Mouse (Mus musculus): ENCODE measurements around the gene 4930518I15Rik. TPM values are rescaled to one million over a fixed set of nuclear protein-coding genes. Genes with fewer than 3 reads are reported as not detected.
A peak's percentile ranks its signal among the peaks of the same experiment; 100 is the strongest.
"Not testable (repeated sequence)": the region's sequence is repeated elsewhere in the genome, so short reads cannot be mapped to it uniquely, and the experiment has no call there.

The 4930518I15Rik gene
- total and polyA plus RNA-seq, 2 experiments from 2014 or later: 1.7 to 3.6 TPM

- Histone ChIP-seq H3K27me3 (ENCODE audit: insufficient read depth, low read length) (no peaks in the 10 kb centered on the region), H3K4me1 (ENCODE audit: insufficient read depth, low read length) (peaks cover 4% of the 10 kb centered on the region), H3K4me3 (ENCODE audit: low read length) (no peak overlapping the region), H3K4me2 (ENCODE audit: low read depth, low read length) (no peak overlapping the region), H3K36me3 (ENCODE audit: insufficient read depth, low read length) (no peaks in the 10 kb centered on the region), H3K27ac (no peak overlapping the region), H3K9ac (replicated peaks; ENCODE audit: low read length) (no peak overlapping the region), H3K9me3 (ENCODE audit: low read length) (no peaks in the 10 kb centered on the region)
- TF ChIP-seq CTCF (IDR thresholded peaks at IDR 0.05; ENCODE audit: low read depth): no peak
- ATAC-seq (no peak), DNase-seq (ENCODE audit: low spot score) (no peak)
- 80% methylated on average over 3 of the region's 3 CpGs for WGBS
Observed at GRCm38 (mm10) chr2:156888490-156888889, 30.7 kb upstream of the 4930518I15Rik start.

- Histone ChIP-seq H3K36me3 (ENCODE audit: insufficient read depth, low read length) (no peaks in the 10 kb centered on the region), H3K4me3 (ENCODE audit: low read length) (no peak within 1 kb of the TSS), H3K27me3 (ENCODE audit: insufficient read depth, low read length) (no peaks in the 10 kb centered on the region), H3K9ac (replicated peaks; ENCODE audit: low read length) (no peak within 1 kb of the TSS), H3K27ac (no peak within 1 kb of the TSS), H3K4me2 (ENCODE audit: low read depth, low read length) (no peak within 1 kb of the TSS), H3K4me1 (ENCODE audit: insufficient read depth, low read length) (no peaks in the 10 kb centered on the region), H3K9me3 (ENCODE audit: low read length) (no peaks in the 10 kb centered on the region)
- no peak for TF ChIP-seq CTCF (IDR thresholded peaks at IDR 0.05; ENCODE audit: low read depth)
- 71% methylated on average over 6 of the region's 6 CpGs for WGBS
- ATAC-seq (no peak), DNase-seq (ENCODE audit: low spot score) (no peak)
Observed at GRCm38 (mm10) chr2:156887017-156887416, 29.3 kb upstream of the 4930518I15Rik start, which contains the start of gene Sla2. Sla2 (minus strand) TSS chr2:156887192.

- Histone ChIP-seq H3K27ac (no peak overlapping the region), H3K4me2 (ENCODE audit: low read depth, low read length) (no peak overlapping the region), H3K9me3 (ENCODE audit: low read length) (no peaks in the 10 kb centered on the region), H3K9ac (replicated peaks; ENCODE audit: low read length) (no peak overlapping the region), H3K36me3 (ENCODE audit: insufficient read depth, low read length) (no peaks in the 10 kb centered on the region), H3K4me3 (ENCODE audit: low read length) (no peak overlapping the region), H3K4me1 (ENCODE audit: insufficient read depth, low read length) (no peaks in the 10 kb centered on the region), H3K27me3 (ENCODE audit: insufficient read depth, low read length) (no peaks in the 10 kb centered on the region)
- no peak for TF ChIP-seq CTCF (IDR thresholded peaks at IDR 0.05; ENCODE audit: low read depth)
- WGBS: 86% methylated on average over 10 of the region's 10 CpGs
- DNase-seq (ENCODE audit: low spot score) (no peak), ATAC-seq (no peak)
Observed at GRCm38 (mm10) chr2:156886084-156886631, 28.4 kb upstream of the 4930518I15Rik start.

- WGBS: 80% methylated on average over 2 of the region's 2 CpGs
- not testable (repeated sequence) for H3K4me3 ChIP-seq (ENCODE audit: low read length); DNase-seq (ENCODE audit: low spot score); H3K4me2 ChIP-seq (ENCODE audit: low read depth, low read length); H3K9me3 ChIP-seq (ENCODE audit: low read length); H3K36me3 ChIP-seq (ENCODE audit: insufficient read depth, low read length); H3K27me3 ChIP-seq (ENCODE audit: insufficient read depth, low read length); H3K27ac ChIP-seq; H3K4me1 ChIP-seq (ENCODE audit: insufficient read depth, low read length); ATAC-seq; H3K9ac ChIP-seq (replicated peaks; ENCODE audit: low read length)
- peak; percentile 29 for TF ChIP-seq CTCF (IDR thresholded peaks at IDR 0.05; ENCODE audit: low read depth)
Observed at GRCm38 (mm10) chr2:156885666-156886065, 27.9 kb upstream of the 4930518I15Rik start.

GRCm38 (mm10) chr2:156884396-156885211 is 26.9 kb upstream of the 4930518I15Rik start:
- Histone ChIP-seq H3K27ac (no peak overlapping the region), H3K9ac (replicated peaks; ENCODE audit: low read length) (no peak overlapping the region), H3K4me3 (ENCODE audit: low read length) (no peak overlapping the region), H3K4me2 (ENCODE audit: low read depth, low read length) (no peak overlapping the region), H3K27me3 (ENCODE audit: insufficient read depth, low read length) (no peaks in the 10 kb centered on the region), H3K36me3 (ENCODE audit: insufficient read depth, low read length) (no peaks in the 10 kb centered on the region), H3K9me3 (ENCODE audit: low read length) (no peaks in the 10 kb centered on the region), H3K4me1 (ENCODE audit: insufficient read depth, low read length) (no peaks in the 10 kb centered on the region)
- ATAC-seq (no peak), DNase-seq (ENCODE audit: low spot score) (no peak)
- 79% methylated on average over 10 of the region's 10 CpGs for WGBS
- no peak for TF ChIP-seq CTCF (IDR thresholded peaks at IDR 0.05; ENCODE audit: low read depth)

- Histone ChIP-seq H3K4me2 (ENCODE audit: low read depth, low read length) (no peak overlapping the region), H3K9me3 (ENCODE audit: low read length) (no peaks in the 10 kb centered on the region), H3K4me1 (ENCODE audit: insufficient read depth, low read length) (no peaks in the 10 kb centered on the region; the same call in 1 of the 2 replicates), H3K4me3 (ENCODE audit: low read length) (no peak overlapping the region), H3K9ac (replicated peaks; ENCODE audit: low read length) (no peak overlapping the region), H3K36me3 (ENCODE audit: insufficient read depth, low read length) (no peaks in the 10 kb centered on the region), H3K27ac (no peak overlapping the region), H3K27me3 (ENCODE audit: insufficient read depth, low read length) (no peaks in the 10 kb centered on the region)
- ATAC-seq (no peak), DNase-seq (ENCODE audit: low spot score) (no peak)
- 49% methylated on average over 10 of the region's 10 CpGs for WGBS
- TF ChIP-seq CTCF (IDR thresholded peaks at IDR 0.05; ENCODE audit: low read depth): no peak
Observed at GRCm38 (mm10) chr2:156882431-156883001, 24.8 kb upstream of the 4930518I15Rik start.
